Mouse (Mus musculus): ENCODE results near the gene Sostdc1.

Sostdc1 gene

GRCm38 (mm10) chr12:36313916-36314315, at the start of gene Sostdc1:
TSS of gene Sostdc1 (plus strand) at chr12:36314139.
- peak; percentile 57 to 60 for DNase-seq

- no peak for DNase-seq
Measured at GRCm38 (mm10) chr12:36267670-36268246, 46.2 kb upstream of the Sostdc1 start.

GRCm38 (mm10) chr12:36274823-36275222, 39.1 kb upstream of the Sostdc1 start:
- no peak for DNase-seq

- no peak for DNase-seq
Measured at GRCm38 (mm10) chr12:36289634-36290033, 24.3 kb upstream of the Sostdc1 start.

- DNase-seq, result no peak
Measured at GRCm38 (mm10) chr12:36290465-36290864, 23.5 kb upstream of the Sostdc1 start.

- DNase-seq, result no peak
Measured at GRCm38 (mm10) chr12:36291346-36291745, 22.6 kb upstream of the Sostdc1 start.

GRCm38 (mm10) chr12:36302326-36302725, 11.6 kb upstream of the Sostdc1 start:
- DNase-seq, result no peak

- DNase-seq, result no peak
Measured at GRCm38 (mm10) chr12:36302905-36303642, 10.9 kb upstream of the Sostdc1 start.

GRCm38 (mm10) chr12:36308737-36309420, 5.1 kb upstream of the Sostdc1 start:
- DNase-seq, result no peak

- no peak for DNase-seq
Measured at GRCm38 (mm10) chr12:36313015-36313414, 924 bp upstream of the Sostdc1 start.

GRCm38 (mm10) chr12:36314446-36314845, 507 bp downstream of the Sostdc1 start:
- no peak for DNase-seq

GRCm38 (mm10) chr12:36315527-36315926, 1.6 kb downstream of the Sostdc1 start:
- DNase-seq, result peak in 1 of 2 experiments; percentile 16

GRCm38 (mm10) chr12:36316056-36316455, 2.1 kb downstream of the Sostdc1 start:
- no peak for DNase-seq

- DNase-seq, result peak; percentile 31 to 66
Measured at GRCm38 (mm10) chr12:36317036-36317819, 3.3 kb downstream of the Sostdc1 start.

GRCm38 (mm10) chr12:36317820-36318135, 3.8 kb downstream of the Sostdc1 start:
- peak; percentile 48 to 55 for DNase-seq

- no peak for DNase-seq
Measured at GRCm38 (mm10) chr12:36326101-36326521, 12.2 kb downstream of the Sostdc1 start.

GRCm38 (mm10) chr12:36332676-36333075, 18.7 kb downstream of the Sostdc1 start:
- no peak for DNase-seq

GRCm38 (mm10) chr12:36333837-36334281, 19.9 kb downstream of the Sostdc1 start:
- DNase-seq, result no peak

GRCm38 (mm10) chr12:36344131-36344530, 30.2 kb downstream of the Sostdc1 start:
- no peak for DNase-seq

GRCm38 (mm10) chr12:36360064-36360463, 46.1 kb downstream of the Sostdc1 start:
- no peak for DNase-seq

GRCm38 (mm10) chr12:36360693-36361092, 46.8 kb downstream of the Sostdc1 start:
- DNase-seq, result no peak

- DNase-seq, result no peak
Measured at GRCm38 (mm10) chr12:36364013-36364412, 50.1 kb downstream of the Sostdc1 start.

All from kidney, postnatal 36 days (tissue).